Mouse (Mus musculus) cerebral cortex, adult 2 months (tissue): ENCODE data around the gene Celf2.

Experiments
- WGBS: fragments of 180-500 bp; shearing (Covaris S2); methylation state at CpG from one replicate; pipeline ENCODE4 v1.1.7; 2018; 5-methylcytosine and 5-hydroxymethylcytosine counted together

Celf2 gene

GRCm38 (mm10) chr2:7389264-7389663 is 120.1 kb downstream of the Celf2 start:
- 49% methylated on average over 5 of the region's 5 CpGs for WGBS

GRCm38 (mm10) chr2:7378736-7379135 is 130.6 kb downstream of the Celf2 start:
- 17% methylated on average over 1 of the region's 1 CpGs for WGBS

GRCm38 (mm10) chr2:7377878-7378277 is 131.5 kb downstream of the Celf2 start:
- 82% methylated on average over 1 of the region's 1 CpGs for WGBS

GRCm38 (mm10) chr2:7367738-7368137 is 141.6 kb downstream of the Celf2 start:
- WGBS: 49% methylated on average over 4 of the region's 4 CpGs

- WGBS: 38% methylated on average over 5 of the region's 5 CpGs
Observed at GRCm38 (mm10) chr2:7359557-7359956, 149.8 kb downstream of the Celf2 start.

- WGBS: 44% methylated on average over 3 of the region's 3 CpGs
Observed at GRCm38 (mm10) chr2:7358816-7359215, 150.5 kb downstream of the Celf2 start.

GRCm38 (mm10) chr2:7351234-7351633 is 158.1 kb downstream of the Celf2 start:
- WGBS: 33% methylated on average over 5 of the region's 5 CpGs

GRCm38 (mm10) chr2:7346703-7347461 is 162.5 kb downstream of the Celf2 start:
- WGBS: 48% methylated on average over 4 of the region's 4 CpGs

GRCm38 (mm10) chr2:7344951-7345350 is 164.4 kb downstream of the Celf2 start:
- whole genome bisulfite sequencing: 81% methylated on average over 2 of the region's 2 CpGs

GRCm38 (mm10) chr2:7342911-7343478 is 166.4 kb downstream of the Celf2 start:
- 32% methylated on average over 8 of the region's 8 CpGs for whole genome bisulfite sequencing

- 44% methylated on average over 2 of the region's 2 CpGs for WGBS
Observed at GRCm38 (mm10) chr2:7334846-7335245, 174.5 kb downstream of the Celf2 start.

- 45% methylated on average over 8 of the region's 8 CpGs for WGBS
Observed at GRCm38 (mm10) chr2:7328018-7328899, 181.1 kb downstream of the Celf2 start.

GRCm38 (mm10) chr2:7319760-7320159 is 189.6 kb downstream of the Celf2 start:
- 51% methylated on average over 3 of the region's 3 CpGs for WGBS

- 30% methylated on average over 3 of the region's 3 CpGs for WGBS
Observed at GRCm38 (mm10) chr2:7311776-7312175, 197.6 kb downstream of the Celf2 start.

GRCm38 (mm10) chr2:7310840-7311182 is 198.6 kb downstream of the Celf2 start:
- 42% methylated on average over 2 of the region's 2 CpGs for WGBS

- 26% methylated on average over 2 of the region's 2 CpGs for WGBS
Observed at GRCm38 (mm10) chr2:7310129-7310839, 199.1 kb downstream of the Celf2 start.

GRCm38 (mm10) chr2:7309324-7309723 is 200.0 kb downstream of the Celf2 start:
- WGBS: 37% methylated on average over 1 of the region's 1 CpGs

GRCm38 (mm10) chr2:7308731-7309130 is 200.6 kb downstream of the Celf2 start:
- 22% methylated on average over 1 of the region's 1 CpGs for WGBS

GRCm38 (mm10) chr2:7287434-7287833 is 221.9 kb downstream of the Celf2 start:
- 66% methylated on average over 3 of the region's 3 CpGs for WGBS

GRCm38 (mm10) chr2:7273214-7273613 is 236.1 kb downstream of the Celf2 start:
- WGBS: 66% methylated on average over 4 of the region's 4 CpGs

- 30% methylated on average over 7 of the region's 7 CpGs for WGBS
Observed at GRCm38 (mm10) chr2:7270051-7270450, 239.3 kb downstream of the Celf2 start.

- WGBS: 81% methylated on average over 4 of the region's 4 CpGs
Observed at GRCm38 (mm10) chr2:7267166-7267565, 242.2 kb downstream of the Celf2 start.
